Mouse (Mus musculus) liver, embryonic 16.5 days (tissue): ENCODE measurements at regions not wholly inside any gene's neighbourhood (a gene's known extent, or its start where the extent isn't known, plus 50 kb on each side); places are given as distances from the start of the nearest gene placed in this dataset.
A peak's percentile ranks its signal among the peaks of the same experiment; 100 is the strongest.

ENCODE experiments used
- ATAC-seq: fragments of 200-750 bp; cut with Nextera tagmentation; 2 replicates; pipeline ENCODE4 v1.8.0; 2017; ENCODE audit warnings: low read depth, mild to moderate bottlenecking, moderate number of reproducible peaks, moderate library complexity
- H3K27ac ChIP-seq: fragments of 300-500 bp; sonication (generic); 2 replicates; pipeline ENCODE4 v1.5.1; 2014; ENCODE audit warnings: mild to moderate bottlenecking, low read length
- H3K27me3 ChIP-seq: fragments of 300-500 bp; sonication (generic); 2 replicates; pipeline ENCODE4 v1.6.1; 2014; ENCODE audit warnings: low read depth, low read length, mixed read lengths; ENCODE audit not compliant: control insufficient read depth, insufficient read depth
- H3K36me3 ChIP-seq: fragments of 300-500 bp; sonication (generic); 2 replicates; pipeline ENCODE4 v1.6.1; 2014; ENCODE audit warnings: mild to moderate bottlenecking; ENCODE audit not compliant: control insufficient read depth, insufficient read depth
- H3K4me1 ChIP-seq: fragments of 300-500 bp; sonication (generic); 2 replicates; pipeline ENCODE4 v1.6.1; 2014; ENCODE audit warnings: low read depth, low read length, mixed read lengths; ENCODE audit not compliant: control insufficient read depth
- H3K4me2 ChIP-seq: fragments of 300-500 bp; sonication (generic); 2 replicates; pipeline ENCODE4 v1.6.1; 2014; ENCODE audit warnings: low read depth, low read length, mixed read lengths
- H3K4me3 ChIP-seq: fragments of 300-500 bp; sonication (generic); 2 replicates; pipeline ENCODE4 v1.5.1; 2014; ENCODE audit warnings: low read depth, mild to moderate bottlenecking, low read length
- H3K9ac ChIP-seq: fragments of 300-500 bp; sonication (generic); 2 replicates; pipeline ENCODE4 v1.6.1; 2014; ENCODE audit warnings: low read depth, low read length
- H3K9me3 ChIP-seq: fragments of 300-500 bp; sonication (generic); replicated peaks from 2 replicates; pipeline ENCODE4 v1.6.1; 2016; ENCODE audit warnings: low read length; ENCODE audit not compliant: control insufficient read depth
- WGBS: fragments of 180-500 bp; shearing (Covaris S2); extraction: QIAGEN DNeasy Blood & Tissue Kit; methylation state at CpG from one replicate; pipeline ENCODE4 v1.1.7; 2014; ENCODE audit not compliant: insufficient replicate concordance; 5-methylcytosine and 5-hydroxymethylcytosine counted together

- H3K4me3 ChIP-seq, result no peak overlapping the region
- H3K27me3 ChIP-seq, result no peaks in the 10 kb centered on the region
- no peak overlapping the region for H3K9ac ChIP-seq
- H3K36me3 ChIP-seq, result no peaks in the 10 kb centered on the region
- WGBS, result 27% methylated on average over 6 of the region's 6 CpGs
- H3K4me1 ChIP-seq, result no peaks in the 10 kb centered on the region
- no peaks in the 10 kb centered on the region for H3K9me3 ChIP-seq
- no peak overlapping the region for H3K4me2 ChIP-seq
- ATAC-seq, result no peak
- no peak overlapping the region for H3K27ac ChIP-seq
Observed at GRCm38 (mm10) chr8:26345078-26345477, 225.7 kb downstream of the Gm45692 start.

GRCm38 (mm10) chr8:26349231-26349630, 229.9 kb downstream of the Gm45692 start:
- no peak overlapping the region for H3K4me3 ChIP-seq
- 69% methylated on average over 7 of the region's 7 CpGs for WGBS
- ATAC-seq, result no peak
- no peaks in the 10 kb centered on the region for H3K36me3 ChIP-seq
- no peak overlapping the region for H3K9ac ChIP-seq
- no peaks in the 10 kb centered on the region for H3K27me3 ChIP-seq
- no peaks in the 10 kb centered on the region for H3K4me1 ChIP-seq
- no peak overlapping the region for H3K27ac ChIP-seq
- no peak overlapping the region for H3K4me2 ChIP-seq
- no peaks in the 10 kb centered on the region for H3K9me3 ChIP-seq

GRCm38 (mm10) chr8:26349854-26350253, 230.5 kb downstream of the Gm45692 start:
- no peak overlapping the region for H3K4me2 ChIP-seq
- H3K4me3 ChIP-seq, result no peak overlapping the region
- H3K9me3 ChIP-seq, result no peaks in the 10 kb centered on the region
- WGBS, result 68% methylated on average over 3 of the region's 3 CpGs
- H3K9ac ChIP-seq, result no peak overlapping the region
- ATAC-seq, result no peak
- H3K36me3 ChIP-seq, result no peaks in the 10 kb centered on the region
- H3K27ac ChIP-seq, result no peak overlapping the region
- H3K27me3 ChIP-seq, result no peaks in the 10 kb centered on the region
- no peaks in the 10 kb centered on the region for H3K4me1 ChIP-seq

GRCm38 (mm10) chr8:26350616-26351015, 231.3 kb downstream of the Gm45692 start:
- Histone ChIP-seq H3K9ac (no peak overlapping the region), H3K27ac (no peak overlapping the region), H3K36me3 (no peaks in the 10 kb centered on the region), H3K27me3 (no peaks in the 10 kb centered on the region), H3K4me1 (no peaks in the 10 kb centered on the region), H3K4me3 (no peak overlapping the region), H3K9me3 (no peaks in the 10 kb centered on the region), H3K4me2 (no peak overlapping the region)
- ATAC-seq, result no peak
- WGBS, result 51% methylated on average over 4 of the region's 4 CpGs

- Histone ChIP-seq H3K27me3 (no peaks in the 10 kb centered on the region), H3K4me1 (no peaks in the 10 kb centered on the region), H3K9ac (no peak overlapping the region), H3K4me2 (no peak overlapping the region), H3K27ac (no peak overlapping the region), H3K4me3 (no peak overlapping the region), H3K9me3 (no peaks in the 10 kb centered on the region), H3K36me3 (no peaks in the 10 kb centered on the region)
- ATAC-seq, result no peak
- WGBS, result 51% methylated on average over 21 of the region's 21 CpGs
Observed at GRCm38 (mm10) chr8:26351643-26352540, 232.6 kb downstream of the Gm45692 start.

GRCm38 (mm10) chr8:26352541-26353010, 233.2 kb downstream of the Gm45692 start:
- Histone ChIP-seq H3K4me2 (no peak overlapping the region), H3K4me3 (no peak overlapping the region)

GRCm38 (mm10) chr8:26353476-26353875, 234.1 kb downstream of the Gm45692 start:
- Histone ChIP-seq H3K27me3 (no peaks in the 10 kb centered on the region), H3K9ac (no peak overlapping the region), H3K4me3 (no peak overlapping the region), H3K9me3 (no peaks in the 10 kb centered on the region), H3K36me3 (no peaks in the 10 kb centered on the region), H3K27ac (no peak overlapping the region), H3K4me2 (no peak overlapping the region), H3K4me1 (no peaks in the 10 kb centered on the region)
- WGBS, result 49% methylated on average over 3 of the region's 3 CpGs
- no peak for ATAC-seq

More at GRCm38 (mm10) chr8:26352541-26353010, 233.2 kb downstream of the Gm45692 start:
- WGBS, result 55% methylated on average over 9 of the region's 9 CpGs
- H3K9ac ChIP-seq, result no peak overlapping the region
- no peaks in the 10 kb centered on the region for H3K36me3 ChIP-seq
- no peak overlapping the region for H3K27ac ChIP-seq
- ATAC-seq, result peak; percentile 43; the same call in 1 of the 2 replicates
- no peaks in the 10 kb centered on the region for H3K27me3 ChIP-seq
- H3K9me3 ChIP-seq, result no peaks in the 10 kb centered on the region
- no peaks in the 10 kb centered on the region for H3K4me1 ChIP-seq

GRCm38 (mm10) chr8:26354516-26354915, 235.2 kb downstream of the Gm45692 start:
- Histone ChIP-seq H3K27ac (no peak overlapping the region), H3K9ac (no peak overlapping the region), H3K36me3 (no peaks in the 10 kb centered on the region), H3K4me3 (no peak overlapping the region), H3K4me1 (no peaks in the 10 kb centered on the region), H3K9me3 (no peaks in the 10 kb centered on the region), H3K4me2 (no peak overlapping the region), H3K27me3 (no peaks in the 10 kb centered on the region)
- ATAC-seq, result no peak
- WGBS, result 41% methylated on average over 4 of the region's 4 CpGs

GRCm38 (mm10) chr8:26356801-26357200, 237.5 kb downstream of the Gm45692 start:
- Histone ChIP-seq H3K4me1 (no peaks in the 10 kb centered on the region), H3K27me3 (no peaks in the 10 kb centered on the region), H3K36me3 (no peaks in the 10 kb centered on the region), H3K4me2 (no peak overlapping the region), H3K4me3 (no peak overlapping the region), H3K9ac (no peak overlapping the region), H3K9me3 (no peaks in the 10 kb centered on the region), H3K27ac (no peak overlapping the region)
- WGBS, result 56% methylated on average over 8 of the region's 8 CpGs
- no peak for ATAC-seq
